Mouse (Mus musculus): ENCODE results near the gene Rbfox3. TPM values are rescaled to one million over a fixed set of nuclear protein-coding genes. Genes with fewer than 3 reads are reported as not detected.

Rbfox3 gene
- total and polyA plus RNA-seq, 3 experiments: not detected

- no peak for DNase-seq (ENCODE audit: extremely low read depth)
- no peaks in the 10 kb centered on the region for H3K4me1 ChIP-seq (ENCODE audit: control insufficient read depth in 1 of 2, insufficient read depth in 2 of 2)
- no peak overlapping the region for H3K27ac ChIP-seq (ENCODE audit: insufficient read depth, low read depth)
- TF ChIP-seq KAT2A (IDR thresholded peaks at IDR 0.05; ENCODE audit: insufficient replicate concordance, low read length) (no peak), E2F4 (IDR thresholded peaks at IDR 0.05; ENCODE audit: insufficient replicate concordance, low read depth, low read length) (no peak), NELFE (IDR thresholded peaks at IDR 0.05; ENCODE audit: low read depth, low read length) (no peak)
- no peak overlapping the region for H3K9ac ChIP-seq (ENCODE audit: insufficient read depth, low read depth)
- in situ Hi-C loops (cut with MboI; ENCODE audit: low pct_ligation_motif_present, low pct_unique_long_range_greater_than_20kb, low sequenced_read_pairs) (no loop called here), dilution Hi-C loops (cut with MboI; ENCODE audit: extremely low pct_ligation_motif_present, extremely low pct_unique_long_range_greater_than_20kb, low sequenced_read_pairs) (no loop called here)
- no peaks in the 10 kb centered on the region for H3K79me2 ChIP-seq (replicated peaks; ENCODE audit: control insufficient read depth, extremely low read depth, insufficient read depth, poor library complexity, severe bottlenecking)
- H3K4me2 ChIP-seq (ENCODE audit: insufficient read depth, low read depth, poor library complexity, severe bottlenecking): no peak overlapping the region
- H3K36me3 ChIP-seq (replicated peaks in 1 of 2; ENCODE audit: control insufficient read depth in 1 of 2, insufficient read depth in 1 of 2, low read length in 1 of 2): no peaks in the 10 kb centered on the region
- H3K9me3 ChIP-seq (replicated peaks; ENCODE audit: low read length): no peaks in the 10 kb centered on the region
- peaks cover 97% of the 10 kb centered on the region for H3K27me3 ChIP-seq (replicated peaks)
- no peak overlapping the region for H3K4me3 ChIP-seq (replicated peaks in 1 of 3; ENCODE audit: low read depth in 2 of 3, low read length in 2 of 3, poor library complexity in 1 of 3)
Measured at GRCm38 (mm10) chr11:118562847-118563246, 348.6 kb downstream of the Rbfox3 start.

- H3K27ac ChIP-seq (ENCODE audit: insufficient read depth, low read depth): no peak overlapping the region
- no peak overlapping the region for H3K9ac ChIP-seq (ENCODE audit: insufficient read depth, low read depth)
- H3K9me3 ChIP-seq (replicated peaks; ENCODE audit: low read length): no peaks in the 10 kb centered on the region
- no peaks in the 10 kb centered on the region for H3K79me2 ChIP-seq (replicated peaks; ENCODE audit: control insufficient read depth, extremely low read depth, insufficient read depth, poor library complexity, severe bottlenecking)
- in situ Hi-C loops (cut with MboI; ENCODE audit: low pct_ligation_motif_present, low pct_unique_long_range_greater_than_20kb, low sequenced_read_pairs) (no loop called here), dilution Hi-C loops (cut with MboI; ENCODE audit: extremely low pct_ligation_motif_present, extremely low pct_unique_long_range_greater_than_20kb, low sequenced_read_pairs) (no loop called here)
- H3K4me3 ChIP-seq (replicated peaks in 1 of 3; ENCODE audit: low read depth in 2 of 3, low read length in 2 of 3, poor library complexity in 1 of 3): no peak overlapping the region
- no peak overlapping the region for H3K4me2 ChIP-seq (ENCODE audit: insufficient read depth, low read depth, poor library complexity, severe bottlenecking)
- H3K36me3 ChIP-seq (replicated peaks in 1 of 2; ENCODE audit: control insufficient read depth in 1 of 2, insufficient read depth in 1 of 2, low read length in 1 of 2): no peaks in the 10 kb centered on the region
- H3K4me1 ChIP-seq (ENCODE audit: control insufficient read depth in 1 of 2, insufficient read depth in 2 of 2): no peaks in the 10 kb centered on the region
- DNase-seq (ENCODE audit: extremely low read depth): no peak
- TF ChIP-seq IRF4 (IDR thresholded peaks at IDR 0.05; ENCODE audit: low read depth, low read length) (no peak), TCF12 (IDR thresholded peaks at IDR 0.05; ENCODE audit: low read depth, low read length) (no peak), PAX5 (IDR thresholded peaks at IDR 0.05; ENCODE audit: low read length) (no peak), ZMIZ1 (IDR thresholded peaks at IDR 0.05; ENCODE audit: low read depth, low read length) (no peak), JUND (conservative IDR thresholded peaks at IDR 0.05; ENCODE audit: low read depth, low read length) (no peak), MYC (IDR thresholded peaks at IDR 0.05; ENCODE audit: low read depth, low read length) (no peak), RAD21 (IDR thresholded peaks at IDR 0.05; ENCODE audit: low read depth, low read length) (no peak), MAFK (IDR thresholded peaks at IDR 0.05; ENCODE audit: insufficient replicate concordance, low read length) (no peak), ZNF384 (IDR thresholded peaks at IDR 0.05; ENCODE audit: low read depth, low read length) (no peak), CHD1 (IDR thresholded peaks at IDR 0.05; ENCODE audit: low read depth, low read length) (no peak), ETS1 (conservative IDR thresholded peaks at IDR 0.05; ENCODE audit: low read depth, low read length) (no peak), POLR2AphosphoS2 (IDR thresholded peaks at IDR 0.05; ENCODE audit: low read depth, low read length) (no peak)
- H3K27me3 ChIP-seq (replicated peaks): peaks cover 96% of the 10 kb centered on the region
Measured at GRCm38 (mm10) chr11:118558193-118558592, 353.2 kb downstream of the Rbfox3 start.

GRCm38 (mm10) chr11:118555631-118556030 is 355.8 kb downstream of the Rbfox3 start:
- H3K9me3 ChIP-seq (replicated peaks; ENCODE audit: low read length): no peaks in the 10 kb centered on the region
- H3K36me3 ChIP-seq (replicated peaks in 1 of 2; ENCODE audit: control insufficient read depth in 1 of 2, insufficient read depth in 1 of 2, low read length in 1 of 2): no peaks in the 10 kb centered on the region
- dilution Hi-C loops (cut with MboI; ENCODE audit: extremely low pct_ligation_motif_present, extremely low pct_unique_long_range_greater_than_20kb, low sequenced_read_pairs): no loop called here
- in situ Hi-C loops (cut with MboI; ENCODE audit: low pct_ligation_motif_present, low pct_unique_long_range_greater_than_20kb, low sequenced_read_pairs): no loop called here
- no peak overlapping the region for H3K9ac ChIP-seq (ENCODE audit: insufficient read depth, low read depth)
- H3K4me3 ChIP-seq (replicated peaks in 1 of 3; ENCODE audit: low read depth in 2 of 3, low read length in 2 of 3, poor library complexity in 1 of 3): no peak overlapping the region
- H3K27ac ChIP-seq (ENCODE audit: insufficient read depth, low read depth): no peak overlapping the region
- DNase-seq (ENCODE audit: extremely low read depth): no peak
- no peak for TF ChIP-seq E2F4 (IDR thresholded peaks at IDR 0.05; ENCODE audit: insufficient replicate concordance, low read depth, low read length)
- TF ChIP-seq CHD2 (IDR thresholded peaks at IDR 0.05; ENCODE audit: low read length): no peak
- TF ChIP-seq CTCF (conservative IDR thresholded peaks at IDR 0.05 in 1 of 2, IDR thresholded peaks at IDR 0.05 in 1 of 2; ENCODE audit: low read depth in 2 of 2, low read length in 2 of 2): no peak
- TF ChIP-seq SIN3A (IDR thresholded peaks at IDR 0.05; ENCODE audit: low read length): no peak
- no peak for TF ChIP-seq NELFE (IDR thresholded peaks at IDR 0.05; ENCODE audit: low read depth, low read length)
- H3K4me2 ChIP-seq (ENCODE audit: insufficient read depth, low read depth, poor library complexity, severe bottlenecking): no peak overlapping the region
- peaks cover 5 to 10% of the 10 kb centered on the region in 2 experiments; a peak in 3 of 4 replicates for H3K4me1 ChIP-seq (ENCODE audit: control insufficient read depth in 1 of 2, insufficient read depth in 2 of 2)
- H3K27me3 ChIP-seq (replicated peaks): peaks cover 94% of the 10 kb centered on the region
- H3K79me2 ChIP-seq (replicated peaks; ENCODE audit: control insufficient read depth, extremely low read depth, insufficient read depth, poor library complexity, severe bottlenecking): no peaks in the 10 kb centered on the region

Measured in CH12.LX (cell line).